Mouse (Mus musculus) neural tube, embryonic 12.5 days (tissue): ENCODE measurements around the gene Pak4. TPM values are rescaled to one million over a fixed set of nuclear protein-coding genes. Genes with fewer than 3 reads are reported as not detected.

Source experiments
- ATAC-seq: fragments of 200-750 bp; cut with Nextera tagmentation; 2 replicates; pipeline ENCODE4 v1.8.0; 2017; ENCODE audit warnings: low read depth, mild to moderate bottlenecking, moderate TSS enrichment, moderate library complexity; ENCODE audit not compliant: low FRiP score
- H3K27ac ChIP-seq: fragments of 300-500 bp; sonication (generic); 2 replicates; pipeline ENCODE4 v1.5.1; 2016
- H3K27me3 ChIP-seq: fragments of 300-500 bp; sonication (generic); replicated peaks from 2 replicates; pipeline ENCODE4 v1.6.1; 2016; ENCODE audit warnings: mild to moderate bottlenecking
- H3K36me3 ChIP-seq: fragments of 300-500 bp; sonication (generic); 2 replicates; pipeline ENCODE4 v1.6.1; 2016; ENCODE audit warnings: mild to moderate bottlenecking
- H3K4me1 ChIP-seq: fragments of 300-500 bp; sonication (generic); 2 replicates; pipeline ENCODE4 v1.6.1; 2016
- H3K4me2 ChIP-seq: fragments of 300-500 bp; sonication (generic); replicated peaks from 2 replicates; pipeline ENCODE4 v1.6.1; 2016; ENCODE audit warnings: mild to moderate bottlenecking
- H3K4me3 ChIP-seq: fragments of 300-500 bp; sonication (generic); 2 replicates; pipeline ENCODE4 v1.5.1; 2016
- H3K9ac ChIP-seq: fragments of 300-500 bp; sonication (generic); 2 replicates; pipeline ENCODE4 v1.6.1; 2016; ENCODE audit warnings: mild to moderate bottlenecking
- H3K9me3 ChIP-seq: fragments of 300-500 bp; sonication (generic); 2 replicates; pipeline ENCODE4 v1.6.1; 2016; ENCODE audit warnings: mild to moderate bottlenecking
- WGBS: fragments of 180-500 bp; shearing (Covaris S2); methylation state at CpG from one replicate; pipeline ENCODE4 v1.1.7; 2016; 5-methylcytosine and 5-hydroxymethylcytosine counted together
- polyA plus RNA-seq: library from polyadenylated mRNA; unstranded; fragments of >200 nt; fragmentation: Nextera tagmentation; extraction: Ambion mirVana; gene quantifications from 2 replicates; pipeline ENCODE4 v1.2.1, GENCODE M21; 2016

Gene Pak4
- polyA plus RNA-seq, 1 experiment from 2014 or later, result 29.3 TPM

- Histone ChIP-seq H3K4me1 (peaks cover 37% of the 10 kb centered on the region), H3K27ac (no peak overlapping the region), H3K4me2 (no peak overlapping the region), H3K36me3 (no peaks in the 10 kb centered on the region; the same call in 1 of the 2 replicates), H3K27me3 (no peaks in the 10 kb centered on the region), H3K9ac (no peak overlapping the region), H3K4me3 (no peak overlapping the region), H3K9me3 (no peaks in the 10 kb centered on the region)
- WGBS, result 81% methylated on average over 6 of the region's 6 CpGs
- ATAC-seq, result no peak
Observed at GRCm38 (mm10) chr7:28585001-28585400, 13.0 kb downstream of the Pak4 start.

- Histone ChIP-seq H3K27ac (no peak overlapping the region), H3K4me3 (no peak overlapping the region), H3K36me3 (no peaks in the 10 kb centered on the region; the same call in 1 of the 2 replicates), H3K9me3 (no peaks in the 10 kb centered on the region), H3K9ac (no peak overlapping the region), H3K27me3 (no peaks in the 10 kb centered on the region), H3K4me2 (no peak overlapping the region), H3K4me1 (peaks cover 42% of the 10 kb centered on the region)
- WGBS, result 79% methylated on average over 4 of the region's 4 CpGs
- ATAC-seq, result no peak
Observed at GRCm38 (mm10) chr7:28584468-28584867, 13.5 kb downstream of the Pak4 start.

- no peak overlapping the region for H3K27ac ChIP-seq
- no peaks in the 10 kb centered on the region for H3K27me3 ChIP-seq
- H3K9ac ChIP-seq, result no peak overlapping the region
- no peaks in the 10 kb centered on the region; the same call in 1 of the 2 replicates for H3K36me3 ChIP-seq
- ATAC-seq, result no peak
- H3K4me3 ChIP-seq, result no peak overlapping the region
- H3K4me2 ChIP-seq, result no peak overlapping the region
- H3K9me3 ChIP-seq, result no peaks in the 10 kb centered on the region
- 78% methylated on average over 8 of the region's 8 CpGs for WGBS
- H3K4me1 ChIP-seq, result peaks cover 45% of the 10 kb centered on the region
Observed at GRCm38 (mm10) chr7:28583570-28584344, 14.2 kb downstream of the Pak4 start.

GRCm38 (mm10) chr7:28582841-28583240 is 15.1 kb downstream of the Pak4 start:
- Histone ChIP-seq H3K27ac (no peak overlapping the region), H3K4me3 (no peak overlapping the region), H3K27me3 (no peaks in the 10 kb centered on the region), H3K9me3 (no peaks in the 10 kb centered on the region), H3K4me1 (peaks cover 38% of the 10 kb centered on the region), H3K9ac (no peak overlapping the region), H3K4me2 (no peak overlapping the region), H3K36me3 (no peaks in the 10 kb centered on the region; the same call in 1 of the 2 replicates)
- 84% methylated on average over 11 of the region's 11 CpGs for WGBS
- ATAC-seq, result no peak

GRCm38 (mm10) chr7:28581721-28582120 is 16.3 kb downstream of the Pak4 start:
- Histone ChIP-seq H3K27me3 (no peaks in the 10 kb centered on the region), H3K9me3 (no peaks in the 10 kb centered on the region), H3K27ac (no peak overlapping the region), H3K4me3 (no peak overlapping the region), H3K36me3 (no peaks in the 10 kb centered on the region; the same call in 1 of the 2 replicates), H3K9ac (no peak overlapping the region), H3K4me1 (peaks cover 27% of the 10 kb centered on the region), H3K4me2 (no peak overlapping the region)
- no peak for ATAC-seq
- 88% methylated on average over 4 of the region's 4 CpGs for WGBS

- WGBS, result 85% methylated on average over 5 of the region's 5 CpGs
- Histone ChIP-seq H3K27me3 (no peaks in the 10 kb centered on the region), H3K9me3 (no peaks in the 10 kb centered on the region), H3K4me2 (no peak overlapping the region), H3K27ac (no peak overlapping the region), H3K9ac (no peak overlapping the region), H3K4me3 (no peak overlapping the region), H3K4me1 (peaks cover 18% of the 10 kb centered on the region; the same call in 1 of the 2 replicates), H3K36me3 (no peaks in the 10 kb centered on the region; the same call in 1 of the 2 replicates)
- ATAC-seq, result no peak
Observed at GRCm38 (mm10) chr7:28579826-28580225, 18.2 kb downstream of the Pak4 start.

- 82% methylated on average over 5 of the region's 5 CpGs for WGBS
- H3K4me1 ChIP-seq, result peaks cover 8% of the 10 kb centered on the region; the same call in 1 of the 2 replicates
- H3K27ac ChIP-seq, result no peak overlapping the region
- no peak for ATAC-seq
- H3K4me2 ChIP-seq, result no peak overlapping the region
- no peak overlapping the region for H3K9ac ChIP-seq
- H3K27me3 ChIP-seq, result no peaks in the 10 kb centered on the region
- H3K4me3 ChIP-seq, result no peak overlapping the region
- H3K36me3 ChIP-seq, result no peaks in the 10 kb centered on the region; the same call in 1 of the 2 replicates
- H3K9me3 ChIP-seq, result no peaks in the 10 kb centered on the region
Observed at GRCm38 (mm10) chr7:28578543-28579053, 19.4 kb downstream of the Pak4 start.

- H3K4me1 ChIP-seq, result peaks cover 8% of the 10 kb centered on the region; the same call in 1 of the 2 replicates
Observed at GRCm38 (mm10) chr7:28577826-28578542, 20.0 kb downstream of the Pak4 start.

GRCm38 (mm10) chr7:28576271-28576914 is 21.6 kb downstream of the Pak4 start:
- H3K9ac ChIP-seq, result no peak overlapping the region
- H3K27ac ChIP-seq, result no peak overlapping the region

More at GRCm38 (mm10) chr7:28577826-28578542, 20.0 kb downstream of the Pak4 start:
- no peak overlapping the region for H3K9ac ChIP-seq
- no peaks in the 10 kb centered on the region for H3K27me3 ChIP-seq
- WGBS, result 89% methylated on average over 9 of the region's 9 CpGs
- H3K36me3 ChIP-seq, result no peaks in the 10 kb centered on the region; the same call in 1 of the 2 replicates
- ATAC-seq, result no peak
- no peak overlapping the region for H3K4me3 ChIP-seq
- no peak overlapping the region for H3K27ac ChIP-seq
- H3K4me2 ChIP-seq, result no peak overlapping the region
- no peaks in the 10 kb centered on the region for H3K9me3 ChIP-seq

GRCm38 (mm10) chr7:28575597-28575996 is 22.4 kb downstream of the Pak4 start:
- Histone ChIP-seq H3K9ac (no peak overlapping the region), H3K4me2 (no peak overlapping the region), H3K36me3 (no peaks in the 10 kb centered on the region), H3K9me3 (no peaks in the 10 kb centered on the region), H3K27me3 (no peaks in the 10 kb centered on the region), H3K4me3 (no peak overlapping the region), H3K27ac (no peak overlapping the region), H3K4me1 (peaks cover 21% of the 10 kb centered on the region; the same call in 1 of the 2 replicates)
- WGBS, result 94% methylated on average over 11 of the region's 11 CpGs
- no peak for ATAC-seq

More at GRCm38 (mm10) chr7:28576271-28576914, 21.6 kb downstream of the Pak4 start:
- H3K9me3 ChIP-seq, result no peaks in the 10 kb centered on the region
- ATAC-seq, result no peak
- whole genome bisulfite sequencing, result 83% methylated on average over 5 of the region's 5 CpGs
- H3K36me3 ChIP-seq, result no peaks in the 10 kb centered on the region; the same call in 1 of the 2 replicates
- no peak overlapping the region for H3K4me2 ChIP-seq
- peaks cover 14% of the 10 kb centered on the region; the same call in 1 of the 2 replicates for H3K4me1 ChIP-seq
- H3K4me3 ChIP-seq, result no peak overlapping the region
- no peaks in the 10 kb centered on the region for H3K27me3 ChIP-seq

GRCm38 (mm10) chr7:28573236-28573635 is 24.7 kb downstream of the Pak4 start:
- 95% methylated on average over 3 of the region's 3 CpGs for WGBS
- Histone ChIP-seq H3K27me3 (no peaks in the 10 kb centered on the region), H3K9ac (no peak overlapping the region), H3K4me1 (peaks cover 13% of the 10 kb centered on the region; the same call in 1 of the 2 replicates), H3K4me3 (no peak overlapping the region), H3K4me2 (no peak overlapping the region), H3K9me3 (no peaks in the 10 kb centered on the region), H3K36me3 (peaks cover 8% of the 10 kb centered on the region; the same call in 1 of the 2 replicates), H3K27ac (no peak overlapping the region)
- no peak for ATAC-seq
